ENCODE assay signal across 14 mouse cellular contexts in genomic region chr1:132287991-132288451, GRCm38 (mm10). TPM values are rescaled to one million over a fixed set of nuclear protein-coding genes. Genes with fewer than 3 reads are reported as not detected.
A peak's percentile ranks its signal among the peaks of the same experiment; 100 is the strongest.
DNase-seq lines count a peak whose midpoint lies in the region; ATAC-seq lines count a peak whose summit lies in the region.
"Had no signal": no experiment of that assay in that cellular context is flagged by ENCODE, and none has a peak within 500 bp of the region (broad histone marks: within the 10 kb centered on the region; RNA-seq: fewer than 3 reads in every experiment).

No protein-coding gene starts in this region.

- 0 out of 2 replicates have a peak, but pooled peaks have one; percentile 2 for ATAC-seq in forebrain, embryonic 11.5 days (replicated peaks; ENCODE audit: low FRiP score)
- ATAC-seq in forebrain, embryonic 14.5 days = no peak

- 11% methylated on average over 11 of the region's 11 CpGs for WGBS in forebrain, embryonic 11.5 days
- WGBS in forebrain, embryonic 10.5 days = 12% methylated on average over 11 of the region's 11 CpGs
- 2% methylated on average over 11 of the region's 11 CpGs for WGBS in forebrain, embryonic 14.5 days

- peak; percentile 53 for DNase-seq in forebrain, embryonic 11.5 days (ENCODE audit: low spot score)
- DNase-seq in forebrain, embryonic 10.5 days (ENCODE audit: extremely low spot score, low spot score) = no peak
- DNase-seq in lung, postnatal 10 days = peak; percentile 47
- DNase-seq in lung, postnatal 25 days (ENCODE audit: low spot score) = no peak
- peak; percentile 81 for DNase-seq in forebrain, embryonic 14.5 days (ENCODE audit: low spot score)
- DNase-seq in retina, postnatal 1 day = peak; percentile 89
- no peak for DNase-seq in natural killer cell, adult 2 months (ENCODE audit: low spot score in 2 of 2)
- DNase-seq in layer of hippocampus, postnatal 10 days (ENCODE audit: low spot score in 2 of 2) = no peak
- DNase-seq: cerebellum, adult 11 months; kidney, postnatal 25 days; right cerebral cortex, postnatal 4 days had no signal

- no peaks in the 10 kb centered on the region for H3K27me3 ChIP-seq in forebrain, embryonic 11.5 days (ENCODE audit: control insufficient read depth, insufficient read depth, low read length)
- H3K27me3 ChIP-seq in forebrain, embryonic 10.5 days (ENCODE audit: poor library complexity, severe bottlenecking) = peaks cover 71% of the 10 kb centered on the region
- H3K27me3 ChIP-seq in forebrain, embryonic 14.5 days (replicated peaks; ENCODE audit: control insufficient read depth, insufficient read depth, low read length) = no peaks in the 10 kb centered on the region

- H3K27ac ChIP-seq in forebrain, embryonic 11.5 days (ENCODE audit: low read depth, low read length) = no peak overlapping the region
- no peak overlapping the region for H3K27ac ChIP-seq in forebrain, embryonic 10.5 days
- peak overlapping the region; percentile 55; the same call in 1 of the 2 replicates for H3K27ac ChIP-seq in forebrain, embryonic 14.5 days (ENCODE audit: low read depth, low read length)

- H3K9ac ChIP-seq in forebrain, embryonic 11.5 days (ENCODE audit: low read length) = no peak overlapping the region
- H3K9ac ChIP-seq in forebrain, embryonic 14.5 days (ENCODE audit: low read length) = no peak overlapping the region; the same call in 1 of the 2 replicates

- no peaks in the 10 kb centered on the region for H3K36me3 ChIP-seq in forebrain, embryonic 11.5 days (ENCODE audit: control insufficient read depth, insufficient read depth, low read length)
- no peaks in the 10 kb centered on the region for H3K36me3 ChIP-seq in forebrain, embryonic 10.5 days (replicated peaks)
- H3K36me3 ChIP-seq in forebrain, embryonic 14.5 days (ENCODE audit: control insufficient read depth, insufficient read depth, low read length) = no peaks in the 10 kb centered on the region
- H3K36me3 ChIP-seq: G1E had no signal

- peak overlapping the region; percentile 28 for H3K4me2 ChIP-seq in forebrain, embryonic 11.5 days (ENCODE audit: low read depth, low read length, severe bottlenecking)
- no peak overlapping the region for H3K4me2 ChIP-seq in forebrain, embryonic 14.5 days (ENCODE audit: low read length)

- no peak overlapping the region for H3K4me3 ChIP-seq in forebrain, embryonic 11.5 days (ENCODE audit: low read depth, low read length)
- H3K4me3 ChIP-seq in forebrain, embryonic 10.5 days = no peak overlapping the region
- H3K4me3 ChIP-seq in forebrain, embryonic 14.5 days (ENCODE audit: low read depth, low read length) = no peak overlapping the region

- no peaks in the 10 kb centered on the region for H3K9me3 ChIP-seq in forebrain, embryonic 11.5 days (ENCODE audit: control insufficient read depth, low read length)
- H3K9me3 ChIP-seq in forebrain, embryonic 10.5 days = no peaks in the 10 kb centered on the region
- no peaks in the 10 kb centered on the region for H3K9me3 ChIP-seq in forebrain, embryonic 14.5 days (replicated peaks; ENCODE audit: control insufficient read depth, low read length)
- H3K9me3 ChIP-seq: G1E had no signal

- peaks cover 35% of the 10 kb centered on the region for H3K4me1 ChIP-seq in forebrain, embryonic 11.5 days (replicated peaks; ENCODE audit: control insufficient read depth, insufficient read depth, low read length)
- H3K4me1 ChIP-seq in forebrain, embryonic 10.5 days = peaks cover 73% of the 10 kb centered on the region
- H3K4me1 ChIP-seq in forebrain, embryonic 14.5 days (ENCODE audit: control insufficient read depth, insufficient read depth, low read length) = peaks cover 47% of the 10 kb centered on the region

RNA-seq across cellular contexts. Expression of gene Klhdc8a, which starts 10.4 kb away (rescaled TPM):
- 0.99 and 1.1 TPM in 2 replicates for polyA plus RNA-seq in forebrain, embryonic 11.5 days (2014; fragmentation: Nextera tagmentation; extraction: Ambion mirVana)
- 0.30 and 0.33 TPM in 2 replicates for polyA plus RNA-seq in forebrain, embryonic 10.5 days (2016; fragmentation: Nextera tagmentation; extraction: Ambion mirVana)
- 3.4 TPM in 2 replicates for polyA plus RNA-seq in forebrain, embryonic 14.5 days (2014; fragmentation: Nextera tagmentation; extraction: Ambion mirVana)
- total RNA-seq in layer of hippocampus, postnatal 10 days (2021) = 10 to 100 TPM; 11.1 to 11.5 TPM
- polyA plus RNA-seq: G1E had no signal

RNA-seq across cellular contexts. Expression of gene Nuak2, which starts 27.9 kb away (rescaled TPM):
- 57.7 and 63.4 TPM in 2 replicates for polyA plus RNA-seq in forebrain, embryonic 11.5 days (2014; fragmentation: Nextera tagmentation; extraction: Ambion mirVana)
- 49.9 TPM in 2 replicates for polyA plus RNA-seq in forebrain, embryonic 10.5 days (2016; fragmentation: Nextera tagmentation; extraction: Ambion mirVana)
- polyA plus RNA-seq in forebrain, embryonic 14.5 days (2014; fragmentation: Nextera tagmentation; extraction: Ambion mirVana) = 18.8 and 20.1 TPM in 2 replicates
- 1 to 10 TPM; 3.1 TPM for total RNA-seq in layer of hippocampus, postnatal 10 days (2021)
- polyA plus RNA-seq: G1E had no signal

RNA-seq across cellular contexts. Expression of gene Gm10188, which starts 58.5 kb away (rescaled TPM):
- not detected in 2 replicates for polyA plus RNA-seq in forebrain, embryonic 11.5 days (2014; fragmentation: Nextera tagmentation; extraction: Ambion mirVana)
- polyA plus RNA-seq in forebrain, embryonic 10.5 days (2016; fragmentation: Nextera tagmentation; extraction: Ambion mirVana) = not detected in 2 replicates
- not detected in 2 replicates for polyA plus RNA-seq in forebrain, embryonic 14.5 days (2014; fragmentation: Nextera tagmentation; extraction: Ambion mirVana)
- not detected for total RNA-seq in layer of hippocampus, postnatal 10 days (2021)
- total RNA-seq: G1E; liver, adult 2 months had no signal
- polyA plus RNA-seq: G1E; liver, adult 2 months; thymus, postnatal 0 days had no signal

Comparison
In these comparisons a context has a peak if more than half of its experiments do, and no peak if none do; other contexts are left out.
1. DNase-seq: peak in forebrain, embryonic 11.5 days (single experiment), lung, postnatal 10 days (single experiment), forebrain, embryonic 14.5 days (single experiment) and retina, postnatal 1 day (single experiment); none in forebrain, embryonic 10.5 days (single experiment), lung, postnatal 25 days (single experiment), natural killer cell, adult 2 months (0 of 2) and layer of hippocampus, postnatal 10 days (0 of 2).